Mouse (Mus musculus): ENCODE measurements around the gene Crat. TPM values are rescaled to one million over a fixed set of nuclear protein-coding genes. Genes with fewer than 3 reads are reported as not detected.

The Crat gene
- polyA plus RNA-seq, 1 experiment from 2014 or later, result 20.5 TPM

- Histone ChIP-seq H3K4me3 (replicated peaks) (no peak overlapping the region), H3K27ac (no peak overlapping the region), H3K9me3 (replicated peaks) (peaks cover 8% of the 10 kb centered on the region; the same call in 1 of the 2 replicates), H3K4me2 (no peak overlapping the region), H3K36me3 (peaks cover 82% of the 10 kb centered on the region), H3K4me1 (replicated peaks) (peaks cover 27% of the 10 kb centered on the region), H3K27me3 (no peaks in the 10 kb centered on the region), H3K9ac (no peak overlapping the region)
- WGBS (ENCODE audit: insufficient replicate concordance), result 88% methylated on average over 7 of the region's 7 CpGs
- no peak for DNase-seq
- ATAC-seq (ENCODE audit: low read depth), result no peak
Observed at GRCm38 (mm10) chr2:30448371-30448770, 32.8 kb upstream of the Crat start.

DNA sequence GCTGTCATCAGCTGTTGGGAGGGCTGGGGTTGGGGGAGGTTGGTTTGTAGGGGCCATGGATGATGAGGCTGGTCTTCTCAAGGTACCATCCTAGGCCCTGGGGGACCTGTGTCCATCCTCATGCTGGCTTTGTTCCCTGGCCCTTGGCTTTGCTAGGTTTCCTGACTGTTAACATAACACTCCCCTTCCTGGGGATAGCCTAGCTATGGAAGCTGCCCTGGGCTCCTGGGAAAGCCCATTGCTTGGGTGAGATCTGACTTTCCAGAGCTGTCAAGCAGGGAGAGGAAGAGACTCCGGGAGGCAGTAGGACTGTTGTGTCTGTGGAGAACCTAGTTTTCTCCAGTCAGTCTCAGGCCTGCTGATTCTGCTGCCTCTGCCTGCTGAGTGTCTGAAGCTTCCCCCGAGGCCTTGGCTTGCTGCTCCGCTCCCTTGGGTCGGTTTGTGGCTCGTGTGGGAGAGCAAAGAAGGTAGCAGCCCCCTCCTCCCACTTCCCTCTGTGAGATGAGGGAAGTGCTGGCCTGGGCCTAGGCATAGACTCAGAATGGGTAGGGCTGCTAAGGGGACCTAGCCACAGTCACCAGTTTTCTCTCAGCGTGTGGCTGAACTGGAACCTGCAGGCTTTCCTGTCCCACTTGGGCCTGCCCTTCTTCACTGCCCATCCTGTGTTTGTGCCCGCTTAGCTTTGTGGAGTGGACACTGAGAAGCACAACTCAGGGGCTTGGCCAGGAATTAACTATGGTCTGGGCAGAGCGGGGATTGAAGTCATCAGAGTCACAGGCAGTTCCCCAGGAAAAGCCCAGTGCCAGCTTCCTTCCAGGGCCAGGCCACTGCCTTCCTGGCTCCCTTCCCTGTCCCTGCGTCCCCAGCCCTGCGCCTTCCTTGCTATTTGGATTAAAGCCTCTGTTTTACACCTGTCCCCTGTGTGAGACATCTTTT, 31.5 kb upstream of the Crat start:
- Histone ChIP-seq H3K9ac (no peak overlapping the region), H3K9me3 (replicated peaks) (peaks cover 8% of the 10 kb centered on the region; the same call in 1 of the 2 replicates), H3K4me2 (no peak overlapping the region), H3K27me3 (no peaks in the 10 kb centered on the region), H3K27ac (no peak overlapping the region), H3K4me1 (replicated peaks) (peaks cover 39% of the 10 kb centered on the region), H3K36me3 (peaks cover 94% of the 10 kb centered on the region), H3K4me3 (replicated peaks) (no peak overlapping the region)
- WGBS (ENCODE audit: insufficient replicate concordance), result 70% methylated on average over 10 of the region's 10 CpGs
- ATAC-seq (ENCODE audit: low read depth) (no peak), DNase-seq (no peak)

DNA sequence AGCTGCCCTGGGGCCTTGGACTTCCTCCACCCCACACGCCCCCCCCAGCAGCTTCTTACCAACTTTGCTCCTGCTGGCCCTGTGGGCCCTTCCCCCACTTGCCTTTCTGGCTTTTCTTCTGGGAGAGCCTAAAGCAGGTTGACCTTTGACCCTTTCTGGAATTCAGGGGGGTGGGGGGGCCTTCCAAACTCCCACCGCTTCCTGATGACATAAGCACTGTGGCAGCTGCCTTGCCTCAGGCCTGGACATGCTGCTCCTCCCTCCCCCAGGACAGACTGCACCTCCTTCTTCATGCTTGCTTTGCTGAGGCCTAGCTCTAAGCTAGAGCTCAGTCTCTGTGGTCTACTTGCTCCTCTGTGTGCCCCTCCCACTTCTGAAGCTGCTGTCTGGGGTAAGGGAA, 29.7 kb upstream of the Crat start:
- H3K4me2 ChIP-seq, result no peak overlapping the region
- H3K9ac ChIP-seq, result no peak overlapping the region
- 87% methylated on average over 2 of the region's 2 CpGs for WGBS (ENCODE audit: insufficient replicate concordance)
- no peak for DNase-seq
- no peaks in the 10 kb centered on the region for H3K27me3 ChIP-seq
- peaks cover 99% of the 10 kb centered on the region for H3K36me3 ChIP-seq
- ATAC-seq (ENCODE audit: low read depth), result peak; percentile 40
- peaks cover 8% of the 10 kb centered on the region; the same call in 1 of the 2 replicates for H3K9me3 ChIP-seq (replicated peaks)
- H3K4me3 ChIP-seq (replicated peaks), result no peak overlapping the region
- peaks cover 55% of the 10 kb centered on the region for H3K4me1 ChIP-seq (replicated peaks)
- peak overlapping the region; percentile 68 for H3K27ac ChIP-seq

DNA sequence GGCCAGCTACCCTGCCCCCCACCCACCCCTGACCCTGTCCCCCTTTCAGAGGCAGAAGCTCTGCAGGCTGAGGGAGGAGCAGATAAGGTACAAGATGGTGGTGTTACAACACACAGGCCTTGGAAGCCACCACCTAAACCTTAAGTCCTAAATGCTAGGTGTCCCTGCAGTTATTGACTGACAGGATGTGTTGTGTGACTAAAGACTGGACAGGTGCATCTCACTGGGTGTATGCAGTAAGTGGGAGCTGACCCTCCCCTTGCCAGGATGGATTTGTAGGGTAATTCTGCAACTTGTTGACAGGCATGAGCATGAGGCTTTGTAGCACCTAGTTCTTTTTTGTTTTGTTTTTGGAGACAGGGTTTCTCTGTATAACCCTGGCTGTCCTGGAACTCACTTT, 28.8 kb upstream of the Crat start:
- H3K36me3 ChIP-seq, result peaks cover 99% of the 10 kb centered on the region
- no peak overlapping the region for H3K4me3 ChIP-seq (replicated peaks)
- H3K9me3 ChIP-seq (replicated peaks), result no peaks in the 10 kb centered on the region
- peaks cover 64% of the 10 kb centered on the region for H3K4me1 ChIP-seq (replicated peaks)
- H3K4me2 ChIP-seq, result no peak overlapping the region
- peak overlapping the region; percentile 29 for H3K27ac ChIP-seq
- ATAC-seq (ENCODE audit: low read depth), result no peak
- H3K9ac ChIP-seq, result no peak overlapping the region
- DNase-seq, result no peak
- H3K27me3 ChIP-seq, result no peaks in the 10 kb centered on the region

GRCm38 (mm10) chr2:30444006-30444405, 28.4 kb upstream of the Crat start:
- Histone ChIP-seq H3K4me2 (no peak overlapping the region), H3K4me3 (replicated peaks) (no peak overlapping the region), H3K9me3 (replicated peaks) (no peaks in the 10 kb centered on the region), H3K9ac (no peak overlapping the region), H3K4me1 (replicated peaks) (peaks cover 65% of the 10 kb centered on the region), H3K27ac (peak overlapping the region; percentile 29), H3K36me3 (peaks cover 99% of the 10 kb centered on the region), H3K27me3 (no peaks in the 10 kb centered on the region)
- ATAC-seq (ENCODE audit: low read depth) (no peak), DNase-seq (no peak)
- WGBS (ENCODE audit: insufficient replicate concordance), result 79% methylated on average over 5 of the region's 5 CpGs

GRCm38 (mm10) chr2:30443281-30443680, 27.7 kb upstream of the Crat start:
- ATAC-seq (ENCODE audit: low read depth) (no peak), DNase-seq (no peak)
- Histone ChIP-seq H3K4me3 (replicated peaks) (no peak overlapping the region), H3K9me3 (replicated peaks) (no peaks in the 10 kb centered on the region), H3K27me3 (no peaks in the 10 kb centered on the region), H3K4me2 (no peak overlapping the region), H3K4me1 (replicated peaks) (peaks cover 65% of the 10 kb centered on the region), H3K9ac (no peak overlapping the region), H3K36me3 (peaks cover 99% of the 10 kb centered on the region), H3K27ac (peak overlapping the region; percentile 0; the same call in 1 of the 2 replicates)
- WGBS (ENCODE audit: insufficient replicate concordance), result 79% methylated on average over 4 of the region's 4 CpGs

DNA sequence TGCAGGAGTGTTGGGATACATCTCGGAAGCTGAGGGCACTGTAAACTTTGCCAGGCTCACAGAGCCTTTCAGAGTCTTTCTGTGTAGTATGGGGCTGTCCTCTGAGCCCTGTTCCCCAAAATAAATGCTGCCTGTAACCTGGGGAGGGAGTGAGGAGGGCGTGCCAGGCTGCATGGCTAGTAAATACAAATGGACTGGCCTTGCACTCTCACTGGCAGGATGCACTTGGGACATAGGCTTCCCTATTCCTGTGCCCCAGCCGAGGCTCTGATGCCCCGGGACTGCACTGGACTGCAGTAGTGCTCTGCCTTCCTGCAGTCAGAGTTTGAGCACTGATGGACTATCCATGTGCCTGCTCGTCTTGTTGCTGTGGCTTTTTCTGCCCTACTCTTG, 26.9 kb upstream of the Crat start:
- peak overlapping the region; percentile 40; the same call in 1 of the 2 replicates for H3K9ac ChIP-seq
- no peak for ATAC-seq (ENCODE audit: low read depth)
- DNase-seq, result no peak
- H3K36me3 ChIP-seq, result peaks cover 99% of the 10 kb centered on the region
- H3K27ac ChIP-seq, result peak overlapping the region; percentile 85
- peaks cover 65% of the 10 kb centered on the region for H3K4me1 ChIP-seq (replicated peaks)
- WGBS (ENCODE audit: insufficient replicate concordance), result 71% methylated on average over 5 of the region's 5 CpGs
- H3K4me2 ChIP-seq, result peak overlapping the region; percentile 51
- H3K27me3 ChIP-seq, result no peaks in the 10 kb centered on the region
- H3K4me3 ChIP-seq (replicated peaks), result peak overlapping the region; percentile 18; the same call in 1 of the 2 replicates
- no peaks in the 10 kb centered on the region for H3K9me3 ChIP-seq (replicated peaks)

- DNase-seq (no peak), ATAC-seq (ENCODE audit: low read depth) (no peak)
- Histone ChIP-seq H3K9ac (peak overlapping the region; percentile 40), H3K4me3 (replicated peaks) (peak overlapping the region; percentile 18), H3K4me2 (peak overlapping the region; percentile 51), H3K27ac (peak overlapping the region; percentile 85), H3K9me3 (replicated peaks) (no peaks in the 10 kb centered on the region), H3K36me3 (peaks cover 99% of the 10 kb centered on the region), H3K27me3 (no peaks in the 10 kb centered on the region), H3K4me1 (replicated peaks) (peaks cover 65% of the 10 kb centered on the region)
- WGBS (ENCODE audit: insufficient replicate concordance), result 46% methylated on average over 15 of the region's 15 CpGs
Observed at GRCm38 (mm10) chr2:30441518-30442497, 26.2 kb upstream of the Crat start.

- 0 out of 2 replicates have a peak overlapping the region, but pooled peaks have one; percentile 3 for H3K4me3 ChIP-seq (replicated peaks)
- peak overlapping the region; percentile 51; the same call in 1 of the 2 replicates for H3K4me2 ChIP-seq
- H3K4me1 ChIP-seq (replicated peaks), result peaks cover 64% of the 10 kb centered on the region
- H3K27me3 ChIP-seq, result no peaks in the 10 kb centered on the region
- DNase-seq (no peak), ATAC-seq (ENCODE audit: low read depth) (peak; percentile 30)
- 28% methylated on average over 12 of the region's 12 CpGs for WGBS (ENCODE audit: insufficient replicate concordance)
- H3K9ac ChIP-seq, result 0 out of 2 replicates have a peak overlapping the region, but pooled peaks have one; percentile 14
- peaks cover 97% of the 10 kb centered on the region for H3K36me3 ChIP-seq
- no peaks in the 10 kb centered on the region for H3K9me3 ChIP-seq (replicated peaks)
- H3K27ac ChIP-seq, result peak overlapping the region; percentile 85
Observed at GRCm38 (mm10) chr2:30440701-30441517, 25.3 kb upstream of the Crat start.

DNA sequence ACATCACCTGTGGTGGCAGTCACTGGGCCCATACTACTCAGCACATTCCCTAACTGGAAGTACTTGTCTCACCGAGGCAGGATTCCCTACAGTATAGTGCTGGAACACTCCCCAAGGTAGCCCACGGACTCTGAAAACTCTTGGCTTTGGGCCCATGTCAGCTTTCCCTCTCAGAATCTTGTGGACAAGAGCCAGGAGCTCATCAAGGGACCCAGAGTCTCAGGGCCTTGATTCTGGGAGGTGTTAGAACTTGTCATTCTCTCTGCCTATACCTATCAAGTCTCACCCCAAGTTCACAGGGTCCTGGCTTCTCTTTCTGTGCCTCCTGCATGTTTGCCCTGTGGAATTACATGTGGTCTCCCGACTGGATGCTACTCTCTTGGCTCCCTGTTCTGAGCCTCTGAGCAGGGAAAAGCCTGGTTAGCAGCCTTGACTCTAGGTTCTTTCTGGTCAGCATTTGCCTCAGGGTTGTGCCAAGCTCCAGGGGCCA, 24.6 kb upstream of the Crat start:
- H3K9ac ChIP-seq, result 0 out of 2 replicates have a peak overlapping the region, but pooled peaks have one; percentile 14
- H3K9me3 ChIP-seq (replicated peaks), result no peaks in the 10 kb centered on the region
- peaks cover 96% of the 10 kb centered on the region for H3K36me3 ChIP-seq
- peak overlapping the region; percentile 85 for H3K27ac ChIP-seq
- peaks cover 65% of the 10 kb centered on the region for H3K4me1 ChIP-seq (replicated peaks)
- no peaks in the 10 kb centered on the region for H3K27me3 ChIP-seq
- H3K4me3 ChIP-seq (replicated peaks), result no peak overlapping the region
- no peak for DNase-seq
- no peak overlapping the region for H3K4me2 ChIP-seq
- ATAC-seq (ENCODE audit: low read depth), result no peak
- 79% methylated on average over 3 of the region's 3 CpGs for WGBS (ENCODE audit: insufficient replicate concordance)

Data from liver, embryonic 13.5 days (tissue).